Mouse (Mus musculus) heart, embryonic 10.5 days (tissue): ENCODE measurements around the gene Pls1. TPM values are rescaled to one million over a fixed set of nuclear protein-coding genes. Genes with fewer than 3 reads are reported as not detected.
A peak's percentile ranks its signal among the peaks of the same experiment; 100 is the strongest.

Source experiments
- DNase-seq: peaks from one replicate; pipeline ENCODE4 v3.0.0-alpha.2; 2017; ENCODE audit warnings: low spot score
- H3K27ac ChIP-seq: fragments of 300-500 bp; sonication (generic); 2 replicates; pipeline ENCODE4 v1.5.1; 2016; ENCODE audit warnings: mild to moderate bottlenecking
- H3K27me3 ChIP-seq: fragments of 300-500 bp; sonication (generic); 2 replicates; pipeline ENCODE4 v1.6.1; 2016; ENCODE audit warnings: mild to moderate bottlenecking; ENCODE audit not compliant: poor library complexity, insufficient read depth, severe bottlenecking
- H3K36me3 ChIP-seq: fragments of 300-500 bp; sonication (generic); 2 replicates; pipeline ENCODE4 v1.6.1; 2016; ENCODE audit warnings: mild to moderate bottlenecking, moderate library complexity
- H3K4me1 ChIP-seq: fragments of 300-500 bp; sonication (generic); 2 replicates; pipeline ENCODE4 v1.6.1; 2016; ENCODE audit warnings: mild to moderate bottlenecking
- H3K4me3 ChIP-seq: fragments of 300-500 bp; sonication (generic); 2 replicates; pipeline ENCODE4 v1.5.1; 2016; ENCODE audit warnings: mild to moderate bottlenecking, moderate library complexity
- H3K9me3 ChIP-seq: fragments of 300-500 bp; sonication (generic); 2 replicates; pipeline ENCODE4 v1.6.1; 2016; ENCODE audit warnings: mild to moderate bottlenecking, moderate library complexity
- WGBS: fragments of 180-500 bp; shearing (Covaris S2); methylation state at CpG from one replicate; pipeline ENCODE4 v1.1.7; 2016; 5-methylcytosine and 5-hydroxymethylcytosine counted together
- polyA plus RNA-seq: library from polyadenylated mRNA; unstranded; fragments of >200 nt; fragmentation: Nextera tagmentation; extraction: Ambion mirVana; gene quantifications from 2 replicates; pipeline ENCODE4 v1.2.1, GENCODE M21; 2016

Pls1 gene
- polyA plus RNA-seq, 1 experiment from 2014 or later: 4.5 TPM

DNA sequence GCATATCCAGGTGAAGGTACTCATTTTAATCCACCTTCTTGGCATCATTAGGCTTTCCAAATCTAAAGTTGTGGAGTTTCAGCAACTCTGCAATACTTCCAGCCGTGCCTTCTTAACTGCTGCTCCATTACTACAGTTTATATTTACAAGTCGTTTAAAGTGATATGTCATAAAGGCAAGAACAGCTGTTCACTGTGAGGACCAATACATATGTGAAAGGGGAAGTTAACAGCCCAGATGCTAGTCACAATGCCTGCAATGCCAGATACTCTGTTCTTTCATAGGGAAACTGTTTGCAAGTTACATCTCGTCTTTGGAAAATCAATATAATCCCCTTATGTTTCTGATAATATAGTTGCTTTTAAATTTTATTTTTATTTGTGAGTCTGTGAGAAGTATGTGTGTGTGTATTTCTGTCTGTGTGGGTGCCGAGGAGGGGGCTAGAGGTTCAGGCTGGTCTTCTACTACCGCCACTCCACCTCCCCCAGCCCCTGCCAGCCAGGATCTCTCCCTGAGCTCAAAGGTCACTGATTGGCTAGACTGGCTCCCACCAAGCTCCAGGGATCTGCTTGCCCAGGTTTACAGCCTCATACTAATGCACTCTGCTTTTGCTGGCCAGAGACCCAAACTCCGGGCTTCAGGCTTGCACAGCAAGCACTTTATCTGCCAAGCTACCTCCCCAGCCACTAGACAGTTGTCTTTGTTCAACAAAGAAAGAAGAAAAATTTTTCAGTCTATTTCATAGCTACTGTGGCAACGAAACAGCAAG, 100.1 kb downstream of the Pls1 start:
- Histone ChIP-seq H3K27ac (no peak overlapping the region), H3K36me3 (no peaks in the 10 kb centered on the region), H3K4me1 (peaks cover 7% of the 10 kb centered on the region), H3K9me3 (no peaks in the 10 kb centered on the region), H3K4me3 (no peak overlapping the region), H3K27me3 (peaks cover 8% of the 10 kb centered on the region)
- no peak for DNase-seq
- 67% methylated on average over 7 of the region's 7 CpGs for WGBS

DNA sequence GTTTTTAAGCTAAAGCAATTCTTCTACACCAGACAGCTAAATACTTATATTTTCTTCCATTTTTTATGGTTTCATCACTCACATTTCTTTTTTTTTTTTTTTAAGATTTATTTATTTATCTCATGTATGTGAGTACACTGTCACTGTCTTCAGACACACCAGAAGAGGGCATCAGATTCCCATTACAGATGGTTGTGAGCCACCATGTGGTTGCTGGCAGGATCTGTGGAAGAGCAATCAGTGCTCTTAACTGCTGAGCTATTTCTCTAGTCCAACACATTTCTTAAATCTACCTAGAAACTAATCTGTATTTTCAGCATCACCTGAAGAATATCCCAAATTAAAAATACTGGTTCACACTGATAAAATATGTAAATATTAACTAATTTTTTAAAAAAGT, 108.9 kb downstream of the Pls1 start:
- H3K4me3 ChIP-seq: no peak overlapping the region
- no peaks in the 10 kb centered on the region for H3K4me1 ChIP-seq

GRCm38 (mm10) chr9:95712574-95712973, 132.5 kb downstream of the Pls1 start:
- H3K27me3 ChIP-seq: no peaks in the 10 kb centered on the region
- no peak overlapping the region for H3K4me3 ChIP-seq
- H3K4me1 ChIP-seq: no peaks in the 10 kb centered on the region
- DNase-seq: no peak
- no peaks in the 10 kb centered on the region for H3K36me3 ChIP-seq
- WGBS: 30% methylated on average over 8 of the region's 8 CpGs
- H3K9me3 ChIP-seq: no peaks in the 10 kb centered on the region
- H3K27ac ChIP-seq: no peak overlapping the region

More for the DNA sequence above, 108.9 kb downstream of the Pls1 start:
- Histone ChIP-seq H3K9me3 (no peaks in the 10 kb centered on the region), H3K27ac (no peak overlapping the region), H3K36me3 (peaks cover 2% of the 10 kb centered on the region; the same call in 1 of the 2 replicates), H3K27me3 (no peaks in the 10 kb centered on the region)
- DNase-seq: no peak

- H3K9me3 ChIP-seq: no peaks in the 10 kb centered on the region
- H3K36me3 ChIP-seq: no peaks in the 10 kb centered on the region
- H3K27me3 ChIP-seq: no peaks in the 10 kb centered on the region
- DNase-seq: no peak
- H3K4me3 ChIP-seq: no peak overlapping the region
- no peaks in the 10 kb centered on the region for H3K4me1 ChIP-seq
- H3K27ac ChIP-seq: no peak overlapping the region
Observed at GRCm38 (mm10) chr9:95708943-95709342, 136.2 kb downstream of the Pls1 start.

GRCm38 (mm10) chr9:95705371-95705770, 139.7 kb downstream of the Pls1 start:
- no peaks in the 10 kb centered on the region for H3K9me3 ChIP-seq
- H3K36me3 ChIP-seq: no peaks in the 10 kb centered on the region
- DNase-seq: peak; percentile 71
- WGBS: 81% methylated on average over 5 of the region's 5 CpGs
- no peaks in the 10 kb centered on the region for H3K27me3 ChIP-seq
- H3K27ac ChIP-seq: no peak overlapping the region
- no peaks in the 10 kb centered on the region for H3K4me1 ChIP-seq
- no peak overlapping the region for H3K4me3 ChIP-seq

DNA sequence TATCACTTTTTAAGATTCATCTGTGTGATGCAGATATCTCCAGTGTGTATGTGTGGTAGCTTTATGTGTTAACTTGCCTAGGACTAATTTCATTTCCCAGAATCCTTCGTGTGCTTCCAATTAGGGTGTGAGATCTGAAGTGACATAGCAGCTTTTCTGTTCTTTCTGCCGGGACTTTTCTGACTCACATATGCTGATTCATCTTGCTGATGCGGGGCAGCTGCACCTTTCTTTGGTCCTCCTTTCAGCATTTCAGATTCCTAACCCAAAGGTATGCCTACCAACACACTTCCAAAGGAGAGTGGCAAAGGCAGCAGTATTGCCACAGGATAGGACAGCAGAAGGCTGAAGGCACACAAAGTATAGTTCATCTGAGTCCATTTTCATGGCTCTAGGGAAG, 141.0 kb downstream of the Pls1 start:
- peak; percentile 61 for DNase-seq
- Histone ChIP-seq H3K27ac (no peak overlapping the region), H3K4me1 (no peaks in the 10 kb centered on the region), H3K9me3 (no peaks in the 10 kb centered on the region), H3K27me3 (no peaks in the 10 kb centered on the region), H3K36me3 (no peaks in the 10 kb centered on the region), H3K4me3 (no peak overlapping the region)
- WGBS: 83% methylated on average over 3 of the region's 3 CpGs

Other genes starting within 250 kb of the Pls1 start
- gene Pcolce2, start 207.7 kb downstream of the Pls1 start, polyA plus RNA-seq: 1.2 and 6.2 TPM in 2 replicates
- 1.4 TPM in 2 replicates for gene Trpc1, start 94.9 kb downstream of the Pls1 start, polyA plus RNA-seq
- 13.6 and 15.8 TPM in 2 replicates for gene Atr, start 12.3 kb upstream of the Pls1 start, polyA plus RNA-seq
- 13.1 and 14.2 TPM in 2 replicates for gene Xrn1, start 109.4 kb upstream of the Pls1 start, polyA plus RNA-seq